Mouse (Mus musculus) spleen, adult 2 months (tissue): ENCODE results near the gene Capn12.

Experiments
- CTCF ChIP-seq: fragments of 200-500 bp; IDR thresholded peaks from 2 replicates; pipeline ENCODE4 v1.5.1; 2011; ENCODE audit warnings: mild to moderate bottlenecking, inconsistent platforms; ENCODE audit not compliant: insufficient read depth, insufficient read length, insufficient replicate concordance; ENCODE audit errors: extremely low read depth
- POLR2A ChIP-seq: fragments of 200-500 bp; IDR thresholded peaks from 2 replicates; pipeline ENCODE4 v1.6.1; 2011; ENCODE audit warnings: low read depth, low read length, inconsistent platforms

DNA sequence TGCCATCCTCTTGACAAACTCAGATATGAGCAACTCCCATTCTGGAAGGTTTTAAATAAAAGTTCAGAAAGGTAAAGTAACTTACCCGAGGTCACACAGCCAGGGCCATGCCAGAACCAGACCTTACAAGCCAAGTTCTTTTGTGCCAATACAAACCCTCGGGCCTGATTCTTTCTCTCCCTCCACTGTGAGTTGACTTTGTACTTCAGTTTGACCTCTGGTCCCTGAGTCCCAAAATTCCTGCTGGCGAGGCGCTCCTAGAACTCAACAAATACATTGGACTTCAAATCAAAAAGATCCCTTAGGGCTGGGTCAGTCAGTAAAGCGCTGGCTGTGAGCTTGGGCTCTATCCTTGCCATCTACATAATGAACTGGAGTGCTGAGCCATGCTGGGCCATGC lies 44.3 kb upstream of the Capn12 start:
- TF ChIP-seq CTCF (no peak), POLR2A (no peak)
